Mouse (Mus musculus): ENCODE results near the gene Stk32b. TPM values are rescaled to one million over a fixed set of nuclear protein-coding genes. Genes with fewer than 3 reads are reported as not detected.

The Stk32b gene
- total RNA-seq, 1 experiment from 2014 or later = 0.11 TPM

DNA sequence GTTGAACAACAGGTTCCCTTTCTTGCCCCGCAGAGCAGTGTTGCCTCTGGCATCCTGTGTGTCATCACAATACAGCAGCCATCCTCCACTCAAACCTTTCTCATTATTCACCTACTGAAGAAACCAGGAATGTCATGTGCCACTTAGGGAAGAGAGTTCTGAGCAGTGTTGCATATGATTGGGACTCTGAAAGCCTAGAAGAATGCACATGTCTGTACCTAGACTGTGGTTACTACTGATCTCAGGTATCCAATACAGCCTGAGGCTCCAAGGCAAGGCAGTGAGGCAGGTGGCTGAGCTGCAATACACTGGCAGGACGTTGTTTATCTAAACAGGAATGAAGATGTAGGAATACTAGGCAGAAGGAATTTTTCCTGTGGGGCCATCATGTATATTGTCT lies 204.5 kb downstream of the Stk32b start:
- DNase-seq = no peak

- DNase-seq = no peak
These were observed 210.0 kb downstream of the Stk32b start for GRCm38 (mm10) chr5:37506880-37507519.

DNA sequence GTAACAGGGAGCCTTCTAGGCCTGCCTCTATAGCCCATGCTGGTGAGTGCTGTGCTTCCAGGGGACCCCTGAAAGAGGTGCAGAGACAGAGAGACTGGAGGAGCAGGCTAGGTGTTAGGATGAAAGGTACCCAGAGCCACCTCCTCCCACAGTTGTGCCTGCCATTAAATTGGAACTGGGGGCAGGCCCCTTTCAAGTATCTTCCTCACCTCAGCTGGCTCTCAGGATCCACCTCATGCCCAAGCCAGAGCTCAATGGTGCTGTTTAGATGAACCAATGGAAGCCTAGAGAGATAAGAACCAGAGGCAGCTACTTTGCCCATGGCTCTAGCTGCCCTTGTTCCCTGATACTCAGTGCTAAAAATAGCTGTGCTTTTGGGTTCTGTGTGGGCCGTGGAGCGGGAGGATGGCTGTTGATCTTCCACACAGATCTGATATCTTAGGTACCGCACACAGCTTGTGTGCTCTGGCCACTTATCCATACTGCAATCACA lies 221.9 kb downstream of the Stk32b start:
- DNase-seq = no peak

GRCm38 (mm10) chr5:37472025-37472608 lies 244.9 kb downstream of the Stk32b start:
- no peak for DNase-seq

- no peak for DNase-seq
These were observed 245.4 kb downstream of the Stk32b start for GRCm38 (mm10) chr5:37471584-37471983.

DNA sequence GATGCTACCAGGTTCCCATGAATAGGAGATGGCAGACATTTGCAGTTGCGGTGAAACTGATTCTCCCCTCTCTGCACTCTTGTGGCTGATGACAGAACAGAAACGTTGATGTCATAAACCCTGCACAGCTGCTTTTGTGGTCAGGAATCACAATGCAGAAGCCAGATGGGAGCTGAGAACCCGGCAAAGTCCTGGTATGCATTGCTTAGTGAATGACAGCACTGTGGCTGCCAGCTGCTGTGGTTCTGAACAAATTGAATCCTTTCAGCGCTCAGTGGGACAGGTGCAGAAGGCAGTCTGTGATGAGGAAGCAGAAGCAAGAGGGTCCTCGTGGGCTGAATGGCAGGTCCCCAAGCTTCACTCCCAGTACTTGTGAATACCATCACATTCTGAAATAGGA lies 247.9 kb downstream of the Stk32b start:
- DNase-seq = no peak

GRCm38 (mm10) chr5:37467646-37468045 lies 249.3 kb downstream of the Stk32b start:
- DNase-seq = no peak

DNA sequence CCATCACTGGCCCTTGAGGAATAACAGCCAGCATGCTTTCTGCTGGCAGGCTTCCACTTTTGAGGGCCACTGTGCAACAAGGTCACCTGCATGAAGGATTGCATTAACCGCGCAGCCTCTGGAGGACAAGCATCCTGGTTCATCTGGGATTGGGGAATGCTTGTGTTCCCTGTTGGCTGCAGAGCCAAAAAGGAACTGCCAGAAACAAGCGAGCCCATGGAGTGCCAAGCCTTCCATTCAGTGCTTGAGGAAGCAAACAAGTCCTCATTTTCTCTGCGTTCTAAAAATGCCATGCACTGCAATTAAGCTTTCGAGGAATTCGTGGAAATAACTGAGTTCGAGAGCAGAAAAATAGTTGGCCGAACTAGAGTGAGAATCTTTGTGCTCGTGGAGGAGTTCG lies 251.5 kb downstream of the Stk32b start:
- DNase-seq = no peak

DNA sequence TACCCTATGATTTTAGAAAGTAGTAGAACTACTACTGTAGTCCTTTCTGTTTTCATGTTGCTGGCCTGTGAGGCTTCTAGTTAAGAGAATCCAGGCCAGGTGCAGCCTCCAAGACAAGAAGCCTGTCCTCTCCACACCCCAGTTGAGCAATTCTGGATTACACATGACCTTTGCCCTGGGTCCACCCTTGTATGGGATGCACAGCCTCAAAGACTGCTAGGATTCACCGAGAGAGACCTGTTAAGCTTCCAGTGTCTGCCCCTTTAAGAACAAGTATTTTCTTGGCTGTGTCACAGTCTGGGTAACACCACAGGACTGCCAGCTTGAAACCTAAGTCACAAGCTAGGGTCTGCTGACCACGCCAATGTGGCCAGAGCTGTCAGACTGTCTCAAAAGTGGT lies 258.7 kb downstream of the Stk32b start:
- DNase-seq = no peak

DNA sequence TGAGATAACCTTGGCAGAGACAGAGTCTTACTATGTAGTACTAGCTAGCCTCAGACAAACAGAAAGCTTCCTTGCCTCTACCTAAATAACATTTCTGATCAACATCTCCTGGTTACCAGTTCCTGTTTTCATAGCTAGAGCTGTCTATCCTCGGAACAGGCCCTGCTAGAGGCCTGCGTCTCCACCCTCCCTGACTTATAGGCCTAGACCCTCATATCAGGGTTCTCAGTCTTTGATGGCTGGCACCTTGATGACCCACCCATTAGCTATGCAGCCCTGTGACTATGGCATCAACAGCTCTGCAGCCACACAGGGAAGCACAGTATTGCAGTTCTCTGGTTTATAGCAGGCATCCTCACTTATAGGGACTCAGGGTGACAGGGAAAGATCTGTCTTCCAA lies 259.1 kb downstream of the Stk32b start:
- no peak for DNase-seq

- no peak for DNase-seq
These were observed 259.8 kb downstream of the Stk32b start for GRCm38 (mm10) chr5:37457191-37457590.

- DNase-seq = no peak
These were observed 260.4 kb downstream of the Stk32b start for GRCm38 (mm10) chr5:37456590-37456989.

DNA sequence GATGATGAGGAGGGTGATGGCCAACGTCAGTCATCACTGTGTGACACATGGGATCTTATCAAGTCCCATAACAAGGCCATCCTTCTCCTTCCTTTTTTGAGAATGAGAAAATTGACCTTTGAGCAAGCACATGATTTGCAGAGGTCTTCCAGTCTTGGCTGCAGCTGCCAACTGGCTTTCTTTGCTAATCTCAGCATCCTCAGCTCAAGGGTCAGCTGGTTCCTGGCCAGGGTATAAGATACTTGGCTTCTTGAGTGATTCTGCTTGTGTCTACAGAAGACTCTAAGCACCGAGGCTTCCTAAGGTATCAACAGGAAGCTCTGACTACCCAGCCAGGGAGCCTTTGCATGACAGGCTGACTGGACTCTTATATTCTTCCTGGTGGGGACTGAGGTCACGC lies 269.4 kb downstream of the Stk32b start:
- no peak for DNase-seq

DNA sequence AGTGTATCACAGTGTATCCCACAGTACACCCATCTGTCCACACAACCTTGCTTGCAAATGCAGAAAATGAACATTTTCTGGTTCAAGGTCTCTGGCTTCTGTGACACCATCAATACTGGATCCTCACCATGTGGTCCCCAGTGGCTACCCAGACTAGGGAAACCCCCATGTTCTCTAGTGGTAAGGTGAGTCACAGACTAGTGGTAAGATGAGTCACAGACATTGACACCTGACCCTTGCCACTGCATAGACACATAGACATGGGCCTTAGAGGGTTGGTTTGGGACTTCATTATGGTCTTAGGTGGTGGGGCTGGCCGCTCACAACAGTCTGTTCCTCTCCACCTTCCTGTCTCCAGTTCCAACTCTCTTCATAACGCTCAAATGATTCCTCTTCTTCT lies 274.2 kb downstream of the Stk32b start:
- no peak for DNase-seq

- DNase-seq = no peak
These were observed 281.6 kb downstream of the Stk32b start for GRCm38 (mm10) chr5:37435417-37435816.

GRCm38 (mm10) chr5:37427210-37427609 lies 289.8 kb downstream of the Stk32b start:
- DNase-seq = no peak

GRCm38 (mm10) chr5:37419028-37419427 lies 297.9 kb downstream of the Stk32b start:
- no peak for DNase-seq

Other genes starting within 250 kb of the Stk32b start
- gene Cytl1, start 18.3 kb upstream of the Stk32b start, total RNA-seq (2021) = 2.1 and 3.6 TPM in 2 replicates
- 1.9 and 2.1 TPM in 2 replicates for gene Msx1, start 107.4 kb upstream of the Stk32b start, total RNA-seq (2021)

Measured in adrenal gland, postnatal 14 days (tissue).